Mouse (Mus musculus): ENCODE results near the gene Satb1. TPM values are rescaled to one million over a fixed set of nuclear protein-coding genes. Genes with fewer than 3 reads are reported as not detected.

Satb1 gene
- total RNA-seq, 4 experiments from 2014 or later = 69.8 to 101 (median 87.3) TPM

DNA sequence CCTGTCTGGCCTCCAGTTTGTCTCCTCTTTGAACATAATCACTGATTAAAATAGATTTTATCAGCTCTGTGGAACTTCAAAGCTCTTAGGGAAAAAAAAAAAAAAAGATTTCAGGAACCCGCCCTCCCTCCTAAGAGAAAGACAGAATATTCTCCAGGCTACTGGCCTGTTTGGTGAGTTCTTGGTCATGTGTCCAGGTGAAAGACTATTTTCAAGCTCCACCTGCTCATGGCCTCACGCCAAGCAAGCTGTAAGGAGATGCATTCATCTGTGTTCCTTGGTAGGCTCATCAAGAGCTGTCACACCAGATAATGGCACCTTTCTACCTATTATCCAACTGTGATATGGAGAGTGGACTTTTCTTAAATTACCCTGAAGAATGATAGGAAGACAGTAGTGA is 54.1 kb downstream of the Satb1 start:
- DNase-seq (ENCODE audit: low spot score in 2 of 2) = no peak

DNA sequence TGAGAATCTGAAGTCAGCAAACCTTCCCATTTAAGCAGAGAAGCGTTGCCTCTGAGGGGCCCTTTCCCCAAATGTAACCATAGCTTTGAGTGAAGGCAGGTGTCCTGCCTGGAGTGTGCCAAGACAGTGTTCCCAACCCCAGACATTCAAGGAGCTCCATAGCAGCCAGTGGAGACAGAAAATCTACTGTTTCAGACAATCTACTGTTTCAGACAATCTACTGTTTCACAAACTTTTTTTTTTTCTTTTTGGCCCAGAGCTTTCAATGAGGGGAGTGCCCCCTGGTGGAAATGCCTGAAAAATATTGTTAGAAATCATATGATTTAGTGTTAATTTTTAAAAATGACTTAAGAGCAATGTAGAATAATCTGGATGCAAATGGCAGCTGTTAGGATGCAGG is 55.3 kb downstream of the Satb1 start:
- no peak for DNase-seq (ENCODE audit: low spot score in 2 of 2)

DNA sequence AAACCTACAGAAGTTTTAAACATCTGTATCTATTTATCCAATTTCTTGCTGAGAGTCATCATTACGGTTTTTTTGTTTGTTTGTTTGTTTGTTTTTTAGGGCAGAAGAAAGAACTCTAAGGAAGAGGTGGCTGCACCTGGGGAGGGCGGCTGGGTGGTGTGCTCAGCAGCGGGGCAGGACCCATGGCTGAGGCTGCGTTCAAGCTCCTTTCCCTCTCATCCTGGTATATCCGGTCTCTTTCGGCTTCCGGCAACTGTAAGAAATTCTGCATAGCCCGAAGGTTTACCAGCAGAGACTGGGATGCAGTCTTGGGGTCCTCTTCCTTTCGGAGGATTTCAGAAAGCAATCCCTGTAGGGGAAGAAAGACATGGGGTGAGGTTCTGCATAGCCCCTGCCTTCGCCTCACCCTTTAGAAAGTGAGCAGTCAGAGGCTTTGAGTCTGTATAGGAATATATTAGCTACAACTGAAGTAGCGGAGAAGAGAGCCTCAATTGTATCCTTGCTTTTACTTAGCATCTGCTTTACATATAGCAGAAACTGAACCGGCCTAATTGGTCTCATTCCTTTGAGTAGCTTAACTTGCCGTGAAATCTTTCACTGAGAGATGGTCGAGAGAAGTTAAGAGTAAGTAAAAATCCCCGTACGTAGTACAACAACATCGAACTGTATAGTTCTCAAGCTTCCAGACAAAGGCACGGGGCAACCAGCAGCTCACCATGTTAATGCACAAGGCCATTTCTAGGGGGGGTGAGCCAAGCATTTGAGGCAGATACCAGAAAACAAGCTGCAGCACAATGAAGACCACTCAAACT is 57.8 kb downstream of the Satb1 start:
- no peak for DNase-seq (ENCODE audit: low spot score in 2 of 2)

DNA sequence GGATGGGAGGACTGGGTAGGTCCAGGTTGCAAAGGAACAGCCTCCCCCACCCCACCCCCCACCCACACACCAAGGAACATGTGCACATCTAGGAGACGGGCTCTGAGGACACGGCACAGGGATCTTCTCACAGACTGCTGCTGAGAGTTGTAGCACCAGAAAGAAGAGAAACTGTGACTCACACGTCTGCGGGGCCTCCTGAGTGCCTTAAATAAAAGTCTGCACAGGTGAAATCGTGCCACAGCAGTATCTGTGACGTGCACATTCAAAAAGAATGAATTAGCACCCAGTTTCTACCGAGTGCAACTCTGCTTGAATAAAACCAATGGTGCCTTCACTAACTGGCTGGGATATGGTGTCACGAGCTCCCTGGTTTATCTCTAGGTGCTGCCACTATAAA is 69.5 kb downstream of the Satb1 start:
- no peak for DNase-seq (ENCODE audit: low spot score in 2 of 2)

DNA sequence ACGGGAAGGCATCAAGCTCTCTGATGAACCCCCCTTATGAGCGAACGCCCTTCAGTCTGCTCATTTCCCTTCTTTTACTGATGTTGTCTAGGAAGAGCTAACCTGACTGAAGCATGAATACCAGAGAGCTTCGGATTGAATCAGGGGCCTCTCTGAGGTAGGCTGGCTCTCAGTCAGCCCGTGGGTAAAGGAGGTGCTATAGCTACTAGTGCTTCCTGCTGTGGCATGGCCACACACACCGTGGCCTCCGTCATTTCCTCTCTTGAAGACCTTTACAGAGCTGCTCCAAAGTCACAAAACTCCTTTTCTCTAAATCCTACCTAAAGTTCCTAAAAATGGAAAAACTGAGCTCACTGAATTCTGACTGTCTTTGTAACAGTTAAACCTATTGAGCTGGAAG is 70.6 kb downstream of the Satb1 start:
- no peak for DNase-seq (ENCODE audit: low spot score in 2 of 2)

DNA sequence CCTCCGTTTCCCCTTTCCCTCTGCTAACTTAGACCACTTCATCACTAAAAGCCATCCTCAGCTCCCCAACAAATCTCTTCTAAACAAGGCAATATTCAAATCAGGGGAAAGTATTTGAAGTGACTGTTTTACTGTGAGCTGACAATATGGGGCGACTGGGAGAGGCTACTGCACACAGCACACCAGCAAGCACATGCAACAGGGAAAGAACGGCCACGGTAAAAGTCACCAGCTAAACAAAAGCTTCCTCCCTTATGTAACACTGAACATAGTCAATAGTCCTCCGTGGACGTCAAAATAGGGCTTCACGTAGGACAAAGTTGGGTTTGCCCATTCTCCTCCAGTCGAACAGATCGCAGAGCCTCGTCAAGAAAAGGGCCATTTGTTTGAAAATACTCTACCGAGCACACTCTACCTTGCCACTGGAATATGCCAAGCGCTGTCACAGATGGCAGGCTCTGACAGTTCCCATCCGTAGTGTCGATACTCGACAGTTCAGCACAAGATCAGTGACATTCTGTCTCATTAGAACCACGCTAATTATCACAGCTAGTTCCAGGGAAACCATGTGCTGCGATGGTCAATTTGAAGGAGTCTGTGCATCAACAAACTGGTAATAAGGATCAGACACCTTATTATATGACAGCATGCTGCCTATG is 72.0 kb downstream of the Satb1 start:
- DNase-seq (ENCODE audit: low spot score in 2 of 2) = no peak

DNA sequence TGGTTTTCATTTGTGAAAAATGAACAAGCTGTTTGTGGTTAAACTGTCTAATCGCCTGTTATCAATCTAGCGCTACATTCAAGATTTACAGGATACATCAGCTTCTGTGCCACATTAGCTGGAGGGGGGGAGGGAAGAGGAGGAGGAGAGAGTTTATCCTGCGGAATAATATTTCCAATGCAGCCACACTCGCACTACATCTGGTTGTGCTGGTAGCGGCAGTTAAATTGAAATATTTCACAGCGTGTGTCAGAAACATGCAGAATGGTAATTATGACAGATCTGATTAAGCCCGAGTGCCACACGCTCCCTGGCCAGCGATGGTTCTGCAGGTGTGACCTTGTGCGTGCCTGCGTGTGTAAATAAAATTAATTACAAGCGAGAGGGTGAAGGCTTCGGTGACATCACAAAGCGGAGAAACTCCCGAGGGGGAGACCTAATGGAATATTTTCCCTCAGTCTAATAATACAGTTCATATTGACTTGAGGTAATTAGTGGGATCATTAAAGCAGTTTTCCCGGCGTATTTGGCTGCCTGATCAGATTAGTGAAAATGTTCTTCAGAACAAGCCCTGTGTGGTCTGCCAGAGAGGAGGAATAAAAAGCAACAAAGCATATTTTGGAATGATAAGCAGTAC is 72.7 kb downstream of the Satb1 start:
- no peak for DNase-seq (ENCODE audit: low spot score in 2 of 2)

DNA sequence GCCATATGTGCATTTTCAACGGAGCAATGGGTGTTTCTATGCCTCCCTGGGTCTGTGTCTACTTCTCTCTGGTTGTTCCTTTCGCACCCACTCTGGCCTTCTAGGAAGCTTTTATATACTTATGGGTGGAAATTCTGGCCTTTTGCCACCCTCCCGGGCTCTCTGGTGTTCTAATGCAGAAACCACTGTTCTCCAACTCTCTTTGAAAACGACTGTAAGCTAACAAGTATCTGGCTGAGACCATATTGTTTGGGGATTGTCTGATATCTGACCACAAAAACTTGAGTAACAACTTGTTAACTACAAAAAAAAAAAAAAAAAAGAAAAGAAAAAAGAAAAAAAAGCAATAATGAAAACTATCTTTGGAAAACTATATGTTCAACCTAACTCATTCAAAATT is 73.6 kb downstream of the Satb1 start:
- DNase-seq (ENCODE audit: low spot score in 2 of 2) = no peak

DNA sequence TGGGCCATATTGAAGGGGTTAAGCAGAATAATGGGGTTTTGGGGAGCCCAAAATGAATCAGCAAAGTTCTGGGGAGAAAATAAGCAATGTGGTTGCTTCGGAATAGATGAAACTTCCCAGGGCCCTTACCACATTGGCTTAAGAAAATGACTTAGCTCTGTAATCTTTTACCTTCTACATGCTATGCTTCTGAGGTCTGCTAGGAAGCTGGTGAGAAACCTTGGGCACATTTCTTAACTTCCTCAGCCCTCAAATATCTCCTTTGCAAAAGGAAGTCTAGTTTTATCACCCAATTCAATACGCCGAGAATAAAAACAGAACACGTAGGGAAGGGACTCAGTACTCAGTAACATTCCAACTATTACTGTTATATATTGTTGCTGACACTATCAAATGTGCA is 80.9 kb downstream of the Satb1 start:
- no peak for DNase-seq (ENCODE audit: low spot score in 2 of 2)

DNA sequence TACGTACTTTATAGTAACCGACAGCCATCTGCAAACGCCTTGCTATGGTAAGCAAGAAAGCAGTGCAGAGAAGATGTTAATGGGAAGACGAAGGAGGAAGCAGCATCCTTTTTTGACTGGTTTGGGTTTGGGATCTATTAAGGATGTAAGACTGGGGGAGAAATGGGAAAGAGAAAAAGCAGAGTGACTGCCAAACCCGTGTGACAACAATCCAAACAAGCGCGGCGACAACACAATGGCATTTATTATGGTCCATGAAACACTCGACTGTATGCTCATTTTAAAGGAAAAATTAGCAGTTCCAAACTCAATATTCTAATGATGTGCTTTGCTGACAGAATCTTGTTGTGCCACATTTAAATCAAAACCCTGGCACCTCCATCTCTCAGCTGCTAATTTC is 85.9 kb downstream of the Satb1 start:
- DNase-seq (ENCODE audit: low spot score in 2 of 2) = no peak

DNA sequence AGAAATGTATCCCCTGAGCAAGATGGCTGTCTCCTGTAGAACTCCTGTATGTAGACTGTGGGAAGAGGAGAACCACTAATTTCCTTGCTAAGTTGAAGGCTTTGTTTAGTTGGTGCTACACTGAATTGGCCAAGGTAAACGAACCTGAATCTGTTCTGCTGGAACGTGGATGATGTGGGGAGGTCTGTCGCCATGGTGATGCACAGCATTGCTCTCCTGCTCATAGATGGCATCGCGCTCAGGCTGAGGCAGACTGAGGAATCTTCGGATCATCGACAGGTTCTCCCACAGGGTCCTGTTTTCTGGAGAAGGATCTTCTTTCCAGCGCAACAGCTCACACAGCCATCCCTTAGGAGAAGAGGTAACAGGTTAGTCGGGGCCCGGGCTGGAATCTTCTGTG is 90.6 kb downstream of the Satb1 start:
- no peak for DNase-seq (ENCODE audit: low spot score in 2 of 2)

DNA sequence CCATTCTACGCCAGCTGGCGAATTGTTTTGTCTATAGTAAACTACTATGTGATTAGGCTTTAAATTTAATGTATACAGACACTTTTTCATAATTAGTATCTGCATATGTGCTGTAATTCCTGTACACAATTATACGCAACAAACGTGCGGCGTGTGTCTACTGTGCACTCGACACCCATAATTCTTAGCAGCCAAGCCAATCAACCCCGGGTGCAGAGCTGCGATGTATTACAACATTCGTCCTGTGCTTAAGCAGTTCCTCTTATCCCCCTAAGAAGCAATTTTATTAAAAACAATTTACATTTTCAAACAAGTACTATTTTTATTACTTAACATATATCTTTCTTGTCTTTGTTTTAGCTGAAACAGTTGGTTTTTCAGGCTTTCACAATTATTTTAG is 92.0 kb downstream of the Satb1 start:
- DNase-seq (ENCODE audit: low spot score in 2 of 2) = no peak

DNA sequence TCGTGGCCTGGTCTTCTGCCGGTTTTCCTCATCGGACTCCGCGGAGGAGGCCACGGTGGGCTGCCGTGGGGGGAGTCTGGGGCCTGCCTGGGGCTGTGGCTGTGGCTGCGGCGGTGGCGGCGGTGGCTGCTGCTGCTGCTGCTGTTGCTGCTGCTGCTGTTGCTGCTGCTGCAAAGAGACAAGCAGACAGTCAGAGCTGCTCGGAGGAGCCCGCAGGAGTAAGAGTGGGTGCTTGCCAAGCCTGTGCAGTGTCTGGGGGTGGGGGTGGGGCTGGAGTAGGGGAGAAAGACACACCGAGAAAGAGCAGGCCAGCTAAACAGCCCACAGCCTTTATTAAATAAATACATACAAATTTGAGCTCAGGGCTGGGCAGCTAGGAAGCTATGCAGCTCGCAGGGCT is 92.8 kb downstream of the Satb1 start:
- no peak for DNase-seq (ENCODE audit: low spot score in 2 of 2)

DNA sequence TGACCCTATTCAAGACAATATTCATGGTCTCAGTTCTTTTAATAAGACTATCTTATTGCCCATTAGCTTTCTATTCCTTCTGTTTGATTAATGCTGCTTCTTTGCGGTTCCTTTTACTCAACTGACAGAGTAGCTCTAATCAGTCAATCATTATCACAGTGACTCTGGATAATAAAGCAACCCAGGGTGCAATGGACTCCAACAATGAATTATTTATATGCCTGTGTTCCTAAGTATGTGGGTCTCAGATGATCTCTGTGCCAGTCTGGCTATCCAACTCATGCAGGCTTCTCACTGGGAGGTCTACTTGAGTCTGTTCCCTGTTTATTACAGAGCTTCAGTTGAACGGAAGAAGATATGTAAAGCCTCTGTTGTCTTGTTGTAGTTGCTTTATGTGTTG is 108.6 kb downstream of the Satb1 start:
- no peak for DNase-seq (ENCODE audit: low spot score in 2 of 2)

DNA sequence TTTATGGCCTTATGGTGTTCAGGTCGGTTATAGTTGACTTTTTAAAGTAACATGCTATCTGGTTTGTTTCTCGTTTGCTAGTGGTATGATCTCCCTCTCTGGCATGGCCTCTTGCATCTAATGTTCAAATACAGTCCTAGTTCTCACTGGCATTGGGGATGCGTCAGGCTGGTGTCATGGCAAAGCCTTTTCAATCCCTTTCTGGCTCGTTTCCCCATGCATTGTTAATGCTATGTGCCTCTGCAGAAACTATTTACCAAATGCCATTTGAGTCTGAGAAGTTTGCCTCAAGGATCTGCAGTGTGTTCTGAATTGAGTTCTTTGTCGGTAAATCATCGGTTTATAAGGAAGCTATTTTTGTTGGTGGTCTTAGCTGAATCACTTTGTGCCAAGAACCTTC is 137.4 kb downstream of the Satb1 start:
- no peak for DNase-seq (ENCODE audit: low spot score in 2 of 2)

DNA sequence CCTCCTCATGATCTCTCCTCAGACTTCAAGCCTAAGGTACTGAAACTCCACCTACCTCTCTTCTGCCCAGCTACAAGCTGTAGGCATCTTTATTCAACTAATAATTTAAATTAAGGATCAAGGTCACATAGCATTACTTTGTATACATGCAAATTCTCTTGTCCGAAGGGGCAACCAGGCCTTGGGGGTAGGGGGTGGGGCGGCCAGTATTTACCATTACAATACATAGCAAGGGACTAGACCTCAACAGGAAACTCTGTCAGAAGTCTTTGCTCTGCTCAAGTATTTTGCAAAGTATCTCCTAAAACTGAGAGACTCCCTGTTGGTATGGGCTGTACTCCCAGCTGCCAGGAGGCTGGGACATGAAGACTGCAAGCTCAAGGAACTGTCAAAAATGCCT is 137.8 kb downstream of the Satb1 start:
- no peak for DNase-seq (ENCODE audit: low spot score in 2 of 2)

DNA sequence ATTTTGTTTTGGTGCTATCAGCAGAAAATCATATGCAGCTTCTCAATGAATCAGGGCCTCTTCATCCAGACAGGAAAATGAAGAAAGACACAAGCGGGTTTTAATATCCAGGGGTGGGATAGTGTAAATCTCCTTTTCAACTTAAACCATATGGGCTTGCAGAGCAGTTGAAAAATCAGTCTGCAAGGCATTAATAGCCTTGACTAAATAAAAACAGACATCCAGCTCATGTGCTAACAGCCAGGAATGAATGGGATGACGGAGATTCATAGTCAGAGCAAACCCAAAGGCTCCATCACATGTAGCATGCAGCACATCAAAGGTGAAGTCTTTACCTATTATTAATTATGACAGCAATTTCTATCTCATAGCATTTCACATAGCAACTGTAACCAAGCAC is 142.6 kb downstream of the Satb1 start:
- no peak for DNase-seq (ENCODE audit: low spot score in 2 of 2)

DNA sequence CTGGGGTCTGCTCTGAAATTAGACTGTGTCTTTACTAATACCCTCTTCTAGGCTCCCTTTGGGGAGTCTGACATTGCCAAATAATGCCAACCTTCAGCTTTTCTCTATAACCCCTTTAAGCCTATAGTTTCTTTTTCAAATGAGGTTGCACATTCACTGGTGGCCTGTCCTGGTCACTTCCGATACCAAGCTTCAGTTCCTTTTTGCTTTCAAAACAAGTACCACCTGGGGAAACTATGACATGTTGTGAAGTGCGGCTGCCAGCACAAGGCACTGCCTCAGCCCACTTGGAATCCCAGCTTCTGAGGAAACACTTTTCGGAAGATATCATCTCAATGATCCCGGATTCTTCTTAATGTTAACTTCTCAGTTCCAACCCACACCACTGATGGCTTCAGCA is 145.9 kb downstream of the Satb1 start:
- DNase-seq (ENCODE audit: low spot score in 2 of 2) = no peak
